In the genomic region with DNA sequence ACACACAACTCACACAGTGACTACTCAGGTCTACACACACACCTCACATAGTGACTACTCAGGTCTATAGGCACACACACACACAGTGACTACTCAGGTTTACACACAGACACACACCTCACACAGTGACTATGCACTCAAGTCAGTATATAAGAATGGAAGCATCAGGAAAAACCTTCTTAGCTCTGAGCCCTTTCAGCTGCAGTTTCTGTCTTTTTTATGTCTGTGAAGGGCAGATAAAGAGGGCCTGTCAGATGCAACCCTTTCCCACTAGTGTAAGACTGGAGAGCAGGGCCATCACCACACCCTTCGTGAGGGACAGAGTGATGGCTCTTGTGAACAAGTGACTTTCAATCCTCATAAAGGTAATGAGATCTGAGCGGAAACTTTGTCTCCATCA, we compare ENCODE assay signal across 28 mouse cellular contexts. TPM values are rescaled to one million over a fixed set of nuclear protein-coding genes. Genes with fewer than 3 reads are reported as not detected.
A peak's percentile ranks its signal among the peaks of the same experiment; 100 is the strongest.
DNase-seq lines count a peak whose midpoint lies in the region; ATAC-seq and TF ChIP-seq lines count a peak whose summit lies in the region.
"Had no signal": no experiment of that assay in that cellular context is flagged by ENCODE, and none has a peak within 500 bp of the region (broad histone marks: within the 10 kb centered on the region; RNA-seq: fewer than 3 reads in every experiment).

No protein-coding gene starts in this region.

- ATAC-seq in stomach, embryonic 15.5 days (ENCODE audit: insufficient read depth, low FRiP score, low read depth) = peak; percentile 76; the same call in 1 of the 2 replicates
- ATAC-seq in stomach, postnatal 0 days (ENCODE audit: low FRiP score, low TSS enrichment) = no peak
- ATAC-seq in liver, embryonic 15.5 days (ENCODE audit: insufficient read depth) = peak; percentile 87
- ATAC-seq: forebrain, embryonic 15.5 days; intestine, postnatal 0 days; midbrain, embryonic 13.5 days had no signal

- intact Hi-C loops in heart, postnatal 10 days (cut with DNase I) = no loop called here

- no peak for TF ChIP-seq EP300 in stomach, postnatal 0 days (optimal IDR thresholded peaks at IDR 0.05)

- H3K4me3 ChIP-seq in heart, embryonic 10.5 days = no peak overlapping the region
- no peak overlapping the region for H3K4me3 ChIP-seq in stomach, embryonic 15.5 days (replicated peaks)
- H3K4me3 ChIP-seq in stomach, postnatal 0 days (ENCODE audit: low read depth, low read length) = no peak overlapping the region
- peak overlapping the region; percentile 29 for H3K4me3 ChIP-seq in liver, embryonic 15.5 days (replicated peaks)
- H3K4me3 ChIP-seq: forebrain, embryonic 15.5 days; heart, embryonic 13.5 days; limb, embryonic 13.5 days; midbrain, embryonic 13.5 days; neural tube, embryonic 12.5 days had no signal

- WGBS in heart, embryonic 10.5 days = 68% methylated on average over 2 of the region's 2 CpGs
- 84% methylated on average over 2 of the region's 2 CpGs for WGBS in stomach, embryonic 15.5 days
- 84% methylated on average over 2 of the region's 2 CpGs for WGBS in stomach, postnatal 0 days
- WGBS in liver, embryonic 15.5 days (ENCODE audit: insufficient replicate concordance) = 29% methylated on average over 2 of the region's 2 CpGs

- 0 out of 2 replicates have a peak overlapping the region, but pooled peaks have one; percentile 18 for H3K27ac ChIP-seq in heart, embryonic 10.5 days
- no peak overlapping the region for H3K27ac ChIP-seq in stomach, embryonic 15.5 days
- no peak overlapping the region for H3K27ac ChIP-seq in stomach, postnatal 0 days (replicated peaks)
- peak overlapping the region; percentile 95 for H3K27ac ChIP-seq in liver, embryonic 15.5 days (replicated peaks)
- H3K27ac ChIP-seq: forebrain, embryonic 15.5 days; heart, embryonic 13.5 days; hindbrain, embryonic 14.5 days; kidney, postnatal 0 days; limb, embryonic 13.5 days; midbrain, embryonic 13.5 days; neural tube, embryonic 12.5 days had no signal

- no peaks in the 10 kb centered on the region for H3K9me3 ChIP-seq in heart, embryonic 10.5 days
- no peaks in the 10 kb centered on the region for H3K9me3 ChIP-seq in stomach, embryonic 15.5 days
- no peaks in the 10 kb centered on the region for H3K9me3 ChIP-seq in stomach, postnatal 0 days (ENCODE audit: control insufficient read depth, low read length)
- no peaks in the 10 kb centered on the region for H3K9me3 ChIP-seq in liver, embryonic 15.5 days (replicated peaks)
- H3K9me3 ChIP-seq: forebrain, embryonic 15.5 days; heart, embryonic 13.5 days; limb, embryonic 13.5 days; midbrain, embryonic 13.5 days; neural tube, embryonic 12.5 days had no signal

- 0 out of 2 replicates have a peak, but pooled peaks cover 3% of the 10 kb centered on the region for H3K4me1 ChIP-seq in heart, embryonic 10.5 days
- H3K4me1 ChIP-seq in stomach, embryonic 15.5 days = no peaks in the 10 kb centered on the region
- H3K4me1 ChIP-seq in stomach, postnatal 0 days (replicated peaks; ENCODE audit: control insufficient read depth, insufficient read depth) = no peaks in the 10 kb centered on the region
- peaks cover 85% of the 10 kb centered on the region for H3K4me1 ChIP-seq in liver, embryonic 15.5 days (replicated peaks)
- H3K4me1 ChIP-seq: forebrain, embryonic 15.5 days; limb, embryonic 13.5 days; midbrain, embryonic 13.5 days had no signal

- no peaks in the 10 kb centered on the region for H3K27me3 ChIP-seq in heart, embryonic 10.5 days (ENCODE audit: insufficient read depth, poor library complexity, severe bottlenecking)
- H3K27me3 ChIP-seq in stomach, embryonic 15.5 days (replicated peaks) = no peaks in the 10 kb centered on the region
- H3K27me3 ChIP-seq in stomach, postnatal 0 days (ENCODE audit: control insufficient read depth, insufficient read depth, low read length) = no peaks in the 10 kb centered on the region
- H3K27me3 ChIP-seq in liver, embryonic 15.5 days = no peaks in the 10 kb centered on the region
- H3K27me3 ChIP-seq: forebrain, embryonic 15.5 days; heart, embryonic 13.5 days; limb, embryonic 13.5 days; midbrain, embryonic 13.5 days; neural tube, embryonic 12.5 days had no signal

- no peaks in the 10 kb centered on the region for H3K36me3 ChIP-seq in heart, embryonic 10.5 days
- no peaks in the 10 kb centered on the region for H3K36me3 ChIP-seq in stomach, embryonic 15.5 days
- H3K36me3 ChIP-seq in stomach, postnatal 0 days (ENCODE audit: control insufficient read depth, insufficient read depth, low read length) = no peaks in the 10 kb centered on the region
- no peaks in the 10 kb centered on the region for H3K36me3 ChIP-seq in liver, embryonic 15.5 days (replicated peaks)
- H3K36me3 ChIP-seq: forebrain, embryonic 15.5 days; heart, embryonic 13.5 days; limb, embryonic 13.5 days; midbrain, embryonic 13.5 days; neural tube, embryonic 12.5 days had no signal

- H3K4me2 ChIP-seq in stomach, embryonic 15.5 days = no peak overlapping the region
- H3K4me2 ChIP-seq in stomach, postnatal 0 days (replicated peaks; ENCODE audit: low read depth) = no peak overlapping the region
- peak overlapping the region; percentile 66 for H3K4me2 ChIP-seq in liver, embryonic 15.5 days
- H3K4me2 ChIP-seq: forebrain, embryonic 15.5 days; heart, embryonic 13.5 days; hindbrain, embryonic 14.5 days; limb, embryonic 13.5 days; midbrain, embryonic 13.5 days; neural tube, embryonic 12.5 days had no signal

- no peak for DNase-seq in heart, embryonic 10.5 days (ENCODE audit: low spot score)
- DNase-seq in heart, postnatal 10 days = no peak
- no peak for DNase-seq in stomach, postnatal 0 days (ENCODE audit: low spot score)
- no peak for DNase-seq in adrenal gland, adult 18-20 months (ENCODE audit: low spot score in 2 of 2)
- no peak for DNase-seq in yolk sac, embryonic 10.5 days (ENCODE audit: low spot score)
- DNase-seq in thymus, postnatal 25 days = no peak
- DNase-seq: adrenal gland, postnatal 10 days; cerebellum, adult 18-20 months; gastrocnemius, postnatal 36 days; heart, postnatal 36 days; thymus, adult 2 months had no signal

- H3K9ac ChIP-seq in stomach, embryonic 15.5 days = no peak overlapping the region
- H3K9ac ChIP-seq in stomach, postnatal 0 days (ENCODE audit: low read length) = no peak overlapping the region
- peak overlapping the region; percentile 52 for H3K9ac ChIP-seq in liver, embryonic 15.5 days
- H3K9ac ChIP-seq: forebrain, embryonic 15.5 days; heart, embryonic 13.5 days; hindbrain, embryonic 14.5 days; limb, embryonic 13.5 days; midbrain, embryonic 13.5 days; neural tube, embryonic 12.5 days had no signal

- TF ChIP-seq CTCF in stomach, postnatal 0 days (IDR thresholded peaks at IDR 0.05; ENCODE audit: low read depth) = no peak

RNA-seq across cellular contexts. Expression of gene Spata31d1d, which starts 6.9 kb away (rescaled TPM):
- polyA plus RNA-seq in heart, embryonic 10.5 days (2016; fragmentation: Nextera tagmentation; extraction: Ambion mirVana) = not detected in 2 replicates
- total RNA-seq in heart, postnatal 10 days (2021) = not detected
- not detected in 2 replicates for polyA plus RNA-seq in stomach, embryonic 15.5 days (2015; fragmentation: Nextera tagmentation; extraction: Ambion mirVana)
- polyA plus RNA-seq in stomach, postnatal 0 days (2015; fragmentation: Nextera tagmentation; extraction: Ambion mirVana) = not detected in 2 replicates
- polyA plus RNA-seq in liver, embryonic 15.5 days (2015; fragmentation: Nextera tagmentation; extraction: Ambion mirVana) = not detected in 2 replicates
- total RNA-seq in adrenal gland, adult 18-20 months (2021) = not detected
- total RNA-seq: adrenal gland, postnatal 10 days; common myeloid progenitor, adult 5-6 weeks; gastrocnemius, postnatal 36 days; heart, postnatal 36 days; layer of hippocampus, postnatal 25 days had no signal
- polyA plus RNA-seq: embryonic facial prominence, embryonic 11.5 days; forebrain, embryonic 15.5 days; heart, embryonic 13.5 days; intestine, postnatal 0 days; kidney, postnatal 0 days; limb, embryonic 13.5 days; lung, embryonic 16.5 days; midbrain, embryonic 13.5 days; neural tube, embryonic 12.5 days; stomach, embryonic 14.5 days; urinary bladder, adult 2 months had no signal

RNA-seq across cellular contexts. Expression of gene 1700014D04Rik, which starts 8.1 kb away (rescaled TPM):
- polyA plus RNA-seq in heart, embryonic 10.5 days (2016; fragmentation: Nextera tagmentation; extraction: Ambion mirVana) = 0.23 TPM in 1 of 2 replicates, not detected in the other
- total RNA-seq in heart, postnatal 10 days (2021) = under 1 TPM in 1 of 2 experiments, not detected in 1; 0.07 TPM
- polyA plus RNA-seq in stomach, embryonic 15.5 days (2015; fragmentation: Nextera tagmentation; extraction: Ambion mirVana) = not detected in 2 replicates
- polyA plus RNA-seq in stomach, postnatal 0 days (2015; fragmentation: Nextera tagmentation; extraction: Ambion mirVana) = 0.02 TPM in 1 of 2 replicates, not detected in the other
- not detected in 2 replicates for polyA plus RNA-seq in liver, embryonic 15.5 days (2015; fragmentation: Nextera tagmentation; extraction: Ambion mirVana)
- not detected for total RNA-seq in adrenal gland, adult 18-20 months (2021)
- total RNA-seq: adrenal gland, postnatal 10 days; gastrocnemius, postnatal 36 days; heart, postnatal 36 days had no signal
- polyA plus RNA-seq: embryonic facial prominence, embryonic 11.5 days; heart, embryonic 13.5 days; intestine, postnatal 0 days; kidney, postnatal 0 days; stomach, embryonic 14.5 days; urinary bladder, adult 2 months had no signal

RNA-seq across cellular contexts. Expression of gene Spata31d1b, which starts 26.4 kb away (rescaled TPM):
- polyA plus RNA-seq in heart, embryonic 10.5 days (2016; fragmentation: Nextera tagmentation; extraction: Ambion mirVana) = not detected in 2 replicates
- not detected for total RNA-seq in heart, postnatal 10 days (2021)
- not detected in 2 replicates for polyA plus RNA-seq in stomach, embryonic 15.5 days (2015; fragmentation: Nextera tagmentation; extraction: Ambion mirVana)
- polyA plus RNA-seq in stomach, postnatal 0 days (2015; fragmentation: Nextera tagmentation; extraction: Ambion mirVana) = 0.02 TPM in 1 of 2 replicates, not detected in the other
- polyA plus RNA-seq in liver, embryonic 15.5 days (2015; fragmentation: Nextera tagmentation; extraction: Ambion mirVana) = 0.02 TPM in 1 of 2 replicates, not detected in the other
- total RNA-seq in adrenal gland, adult 18-20 months (2021) = not detected
- total RNA-seq: adrenal gland, postnatal 10 days; common myeloid progenitor, adult 5-6 weeks; gastrocnemius, postnatal 36 days; heart, postnatal 36 days; left cerebral cortex, postnatal 14 days had no signal
- polyA plus RNA-seq: embryonic facial prominence, embryonic 11.5 days; forebrain, embryonic 15.5 days; heart, embryonic 13.5 days; hindbrain, embryonic 14.5 days; intestine, postnatal 0 days; kidney, postnatal 0 days; limb, embryonic 13.5 days; lung, embryonic 16.5 days; midbrain, embryonic 13.5 days; neural tube, embryonic 12.5 days; stomach, embryonic 14.5 days; urinary bladder, adult 2 months had no signal

RNA-seq across cellular contexts. Expression of gene Spata31d1a, which starts 28.3 kb away (rescaled TPM):
- polyA plus RNA-seq in heart, embryonic 10.5 days (2016; fragmentation: Nextera tagmentation; extraction: Ambion mirVana) = 0.02 and 0.05 TPM in 2 replicates
- total RNA-seq in heart, postnatal 10 days (2021) = not detected
- polyA plus RNA-seq in stomach, embryonic 15.5 days (2015; fragmentation: Nextera tagmentation; extraction: Ambion mirVana) = not detected in 2 replicates
- 0.02 TPM in 1 of 2 replicates, not detected in the other for polyA plus RNA-seq in stomach, postnatal 0 days (2015; fragmentation: Nextera tagmentation; extraction: Ambion mirVana)
- not detected in 2 replicates for polyA plus RNA-seq in liver, embryonic 15.5 days (2015; fragmentation: Nextera tagmentation; extraction: Ambion mirVana)
- not detected for total RNA-seq in adrenal gland, adult 18-20 months (2021)
- total RNA-seq: adrenal gland, postnatal 10 days; common myeloid progenitor, adult 5-6 weeks; gastrocnemius, postnatal 36 days; heart, postnatal 36 days had no signal
- polyA plus RNA-seq: embryonic facial prominence, embryonic 11.5 days; heart, embryonic 13.5 days; intestine, postnatal 0 days; kidney, postnatal 0 days; limb, embryonic 13.5 days; lung, embryonic 16.5 days; neural tube, embryonic 12.5 days; urinary bladder, adult 2 months had no signal

RNA-seq across cellular contexts. Expression of gene Isca1, which starts 31.2 kb away (rescaled TPM):
- 128 and 154 TPM in 2 replicates for polyA plus RNA-seq in heart, embryonic 10.5 days (2016; fragmentation: Nextera tagmentation; extraction: Ambion mirVana)
- 100 to 1,000 TPM; 191 to 196 TPM for total RNA-seq in heart, postnatal 10 days (2021)
- 121 and 127 TPM in 2 replicates for polyA plus RNA-seq in stomach, embryonic 15.5 days (2015; fragmentation: Nextera tagmentation; extraction: Ambion mirVana)
- 73.4 and 77.1 TPM in 2 replicates for polyA plus RNA-seq in stomach, postnatal 0 days (2015; fragmentation: Nextera tagmentation; extraction: Ambion mirVana)
- 231 and 236 TPM in 2 replicates for polyA plus RNA-seq in liver, embryonic 15.5 days (2015; fragmentation: Nextera tagmentation; extraction: Ambion mirVana)
- total RNA-seq in adrenal gland, adult 18-20 months (2021) = 100 to 1,000 TPM; 105 to 135 TPM

Comparison
In these comparisons a context has a peak if more than half of its experiments do, and no peak if none do; other contexts are left out.
1. H3K27ac ChIP-seq: peak in heart, embryonic 10.5 days (single experiment) and liver, embryonic 15.5 days (single experiment); none in stomach, embryonic 15.5 days (single experiment) and stomach, postnatal 0 days (single experiment).